In genomic region chr5:86065876-86066550, GRCm38 (mm10) we compare ENCODE assay signal across 8 mouse cellular contexts. TPM values are rescaled to one million over a fixed set of nuclear protein-coding genes. Genes with fewer than 3 reads are reported as not detected.
DNase-seq lines count a peak whose midpoint lies in the region; ATAC-seq and TF ChIP-seq lines count a peak whose summit lies in the region.

No protein-coding gene starts in this region.

- no peak for TF ChIP-seq EP300 in heart, postnatal 0 days (IDR thresholded peaks at IDR 0.05; ENCODE audit: low read depth)

- no peak for DNase-seq in kidney, postnatal 0 days (ENCODE audit: low spot score)
- no peak for DNase-seq in kidney, adult 18-20 months
- peak; percentile 14 for DNase-seq in heart, postnatal 0 days (ENCODE audit: low spot score)
- no peak for DNase-seq in left cerebral cortex, adult 8-10 months (ENCODE audit: low spot score in 2 of 2)
- DNase-seq in adrenal gland, adult 2 months = no peak
- DNase-seq in adrenal gland, adult 18-20 months (ENCODE audit: low spot score in 2 of 2) = no peak

- peak overlapping the region; percentile 80 for H3K4me3 ChIP-seq in kidney, postnatal 0 days (replicated peaks; ENCODE audit: low read depth, low read length)
- peak overlapping the region; percentile 72 for H3K4me3 ChIP-seq in bone marrow, adult 2 months (replicated peaks; ENCODE audit: control insufficient read depth, low read depth, low read length)
- peak overlapping the region; percentile 87 for H3K4me3 ChIP-seq in heart, postnatal 0 days (ENCODE audit: low read depth, low read length)

- 0 out of 2 replicates have a peak overlapping the region, but pooled peaks have one; percentile 14 for H3K9ac ChIP-seq in kidney, postnatal 0 days (ENCODE audit: low read depth, low read length)
- H3K9ac ChIP-seq in heart, postnatal 0 days (replicated peaks; ENCODE audit: low read depth, low read length) = 0 out of 2 replicates have a peak overlapping the region, but pooled peaks have one; percentile 13

- WGBS in kidney, postnatal 0 days = 2% methylated on average over 17 of the region's 17 CpGs
- WGBS in bone marrow, adult 2 months = under 1% methylated on average over 17 of the region's 17 CpGs
- under 1% methylated on average over 17 of the region's 17 CpGs for WGBS in heart, postnatal 0 days

- TF ChIP-seq POLR2A in bone marrow, adult 2 months (IDR thresholded peaks at IDR 0.05; ENCODE audit: borderline replicate concordance, control insufficient read depth, low read depth, low read length) = no peak

- no peaks in the 10 kb centered on the region for H3K4me1 ChIP-seq in kidney, postnatal 0 days (replicated peaks; ENCODE audit: insufficient read depth, low read length)
- H3K4me1 ChIP-seq in bone marrow, adult 2 months (ENCODE audit: control insufficient read depth, insufficient read depth, low read length) = peaks cover 4% of the 10 kb centered on the region; the same call in 1 of the 2 replicates
- peaks cover 10% of the 10 kb centered on the region; the same call in 1 of the 2 replicates for H3K4me1 ChIP-seq in heart, postnatal 0 days (ENCODE audit: control insufficient read depth, insufficient read depth)

- H3K36me3 ChIP-seq in kidney, postnatal 0 days (ENCODE audit: insufficient read depth, low read length) = no peaks in the 10 kb centered on the region
- H3K36me3 ChIP-seq in heart, postnatal 0 days (replicated peaks; ENCODE audit: control insufficient read depth, insufficient read depth, low read length) = no peaks in the 10 kb centered on the region

- TF ChIP-seq CTCF in kidney, postnatal 0 days (IDR thresholded peaks at IDR 0.05; ENCODE audit: low read depth) = no peak
- TF ChIP-seq CTCF in bone marrow, adult 2 months (IDR thresholded peaks at IDR 0.05; ENCODE audit: control insufficient read depth, insufficient read depth, low read length) = no peak
- no peak for TF ChIP-seq CTCF in heart, postnatal 0 days (IDR thresholded peaks at IDR 0.05; ENCODE audit: low read depth)

- H3K27ac ChIP-seq in kidney, postnatal 0 days = peak overlapping the region; percentile 78
- peak overlapping the region; percentile 35 for H3K27ac ChIP-seq in bone marrow, adult 2 months (ENCODE audit: control insufficient read depth, insufficient read depth, low read depth, low read length, poor library complexity)
- peak overlapping the region; percentile 82 for H3K27ac ChIP-seq in heart, postnatal 0 days (ENCODE audit: low read depth)

- H3K4me2 ChIP-seq in kidney, postnatal 0 days (ENCODE audit: low read length) = peak overlapping the region; percentile 56
- H3K4me2 ChIP-seq in heart, postnatal 0 days (ENCODE audit: low read depth, low read length) = peak overlapping the region; percentile 74

- peak; percentile 60; the same call in 1 of the 2 replicates for ATAC-seq in kidney, postnatal 0 days (replicated peaks; ENCODE audit: low FRiP score, low read depth)
- peak; percentile 12; the same call in 1 of the 2 replicates for ATAC-seq in heart, postnatal 0 days (ENCODE audit: insufficient read depth, low read depth)
- ATAC-seq in megakaryocyte, adult 5-6 weeks (ENCODE audit: poor library complexity, severe bottlenecking) = peak; percentile 2; the same call in 1 of the 2 replicates

- H3K9me3 ChIP-seq in kidney, postnatal 0 days (replicated peaks; ENCODE audit: low read length) = no peaks in the 10 kb centered on the region
- H3K9me3 ChIP-seq in heart, postnatal 0 days (replicated peaks; ENCODE audit: control insufficient read depth, low read length) = no peaks in the 10 kb centered on the region

- H3K27me3 ChIP-seq in kidney, postnatal 0 days (ENCODE audit: insufficient read depth, low read length) = no peaks in the 10 kb centered on the region
- no peaks in the 10 kb centered on the region for H3K27me3 ChIP-seq in heart, postnatal 0 days (ENCODE audit: control insufficient read depth, insufficient read depth, low read length)

RNA-seq across cellular contexts. Expression of gene Cenpc1, which starts 0.6 kb away (rescaled TPM):
- polyA plus RNA-seq in kidney, postnatal 0 days (2015; fragmentation: Nextera tagmentation; extraction: Ambion mirVana) = 20.2 and 22.6 TPM in 2 replicates
- polyA plus RNA-seq in bone marrow, adult 2 months (2011; ENCODE audit: insufficient read depth, insufficient read length, low replicate concordance, missing spikeins) = 14.6 and 16.1 TPM in 2 replicates
- total RNA-seq in heart, postnatal 0 days (2014; rRNA removed; ENCODE audit: low replicate concordance) = 5.5 and 7.9 TPM in 2 replicates
- 10.2 and 11.1 TPM in 2 replicates for polyA plus RNA-seq in heart, postnatal 0 days (2015; fragmentation: Nextera tagmentation; extraction: Ambion mirVana)
- 38.7 and 43.2 TPM in 2 replicates for total RNA-seq in megakaryocyte, adult 5-6 weeks (2015)
- 40.5 and 44.6 TPM in 2 replicates for total RNA-seq in megakaryocyte, adult 5-6 weeks (2017)
- 10 to 100 TPM; 22.2 to 24.8 (median 23.3) TPM for total RNA-seq in left cerebral cortex, adult 8-10 months (2022)
- 10 to 100 TPM; 13.6 to 16.1 TPM for total RNA-seq in adrenal gland, adult 2 months (2021)
- polyA plus RNA-seq in adrenal gland, adult 2 months (2012; rRNA removed) = 3.6 and 5.2 TPM in 2 replicates
- total RNA-seq in adrenal gland, adult 18-20 months (2021) = 10 to 100 TPM; 10.6 to 13.0 TPM

RNA-seq across cellular contexts. Expression of gene Stap1, which starts 5.5 kb away (rescaled TPM):
- 0.49 and 0.70 TPM in 2 replicates for polyA plus RNA-seq in kidney, postnatal 0 days (2015; fragmentation: Nextera tagmentation; extraction: Ambion mirVana)
- 6.9 and 30.1 TPM in 2 replicates for polyA plus RNA-seq in bone marrow, adult 2 months (2011; ENCODE audit: insufficient read depth, insufficient read length, low replicate concordance, missing spikeins)
- 0.19 TPM in 1 of 2 replicates, not detected in the other for total RNA-seq in heart, postnatal 0 days (2014; rRNA removed; ENCODE audit: low replicate concordance)
- polyA plus RNA-seq in heart, postnatal 0 days (2015; fragmentation: Nextera tagmentation; extraction: Ambion mirVana) = 0.22 and 0.27 TPM in 2 replicates
- total RNA-seq in megakaryocyte, adult 5-6 weeks (2015) = 44.8 and 57.3 TPM in 2 replicates
- total RNA-seq in megakaryocyte, adult 5-6 weeks (2017) = 36.6 and 38.5 TPM in 2 replicates
- not detected for total RNA-seq in left cerebral cortex, adult 8-10 months (2022)
- total RNA-seq in adrenal gland, adult 2 months (2021) = 1 to 10 TPM in 1 of 2 experiments, under 1 TPM in 1; 0.26 to 1.5 TPM
- not detected in 2 replicates for polyA plus RNA-seq in adrenal gland, adult 2 months (2012; rRNA removed)
- 1 to 10 TPM in 1 of 2 experiments, under 1 TPM in 1; 0.70 to 1.1 TPM for total RNA-seq in adrenal gland, adult 18-20 months (2021)

Comparison
In these comparisons a context has a peak if more than half of its experiments do, and no peak if none do; other contexts are left out.
1. ATAC-seq: peak in every context shown above with its lines; median percentile 60 in kidney, postnatal 0 days; 12 in heart, postnatal 0 days; 2 in megakaryocyte, adult 5-6 weeks.
2. RNA of gene Stap1, which starts 5.5 kb away (total RNA-seq): 36.6 to 57.3 TPM in megakaryocyte, adult 5-6 weeks; 0.26 to 1.5 TPM in adrenal gland, adult 2 months, 0.70 to 1.1 TPM in adrenal gland, adult 18-20 months, not detected in left cerebral cortex, adult 8-10 months and 0.19 TPM in heart, postnatal 0 days; every median in the first group is over 10 times any median in the second.
3. Peak in every context shown above with its lines, with median percentiles within 50 percentile points of each other: H3K27ac ChIP-seq and H3K4me3 ChIP-seq.